Mouse (Mus musculus) midbrain, embryonic 16.5 days (tissue): Measurements from ENCODE around the gene Ptprg. TPM values are rescaled to one million over a fixed set of nuclear protein-coding genes. Genes with fewer than 3 reads are reported as not detected.
A peak's percentile ranks its signal among the peaks of the same experiment; 100 is the strongest.

Experiments
- ATAC-seq: fragments of 200-750 bp; cut with Nextera tagmentation; 2 replicates; pipeline ENCODE4 v1.8.0; 2017; ENCODE audit warnings: moderate TSS enrichment
- H3K27ac ChIP-seq: fragments of 300-500 bp; sonication (generic); 2 replicates; pipeline ENCODE4 v1.5.1; 2014; ENCODE audit warnings: mild to moderate bottlenecking, low read length, mixed read lengths
- H3K27me3 ChIP-seq: fragments of 300-500 bp; sonication (generic); 2 replicates; pipeline ENCODE4 v1.6.1; 2014; ENCODE audit warnings: low read depth, low read length, mixed read lengths; ENCODE audit not compliant: control insufficient read depth, insufficient read depth
- H3K36me3 ChIP-seq: fragments of 300-500 bp; sonication (generic); 2 replicates; pipeline ENCODE4 v1.6.1; 2014; ENCODE audit warnings: mild to moderate bottlenecking, low read length, moderate library complexity, mixed read lengths; ENCODE audit not compliant: control insufficient read depth, insufficient read depth
- H3K4me1 ChIP-seq: fragments of 300-500 bp; sonication (generic); 2 replicates; pipeline ENCODE4 v1.6.1; 2014; ENCODE audit warnings: mild to moderate bottlenecking, low read length, mixed read lengths; ENCODE audit not compliant: control insufficient read depth, insufficient read depth
- H3K4me2 ChIP-seq: fragments of 300-500 bp; sonication (generic); 2 replicates; pipeline ENCODE4 v1.6.1; 2014; ENCODE audit warnings: mild to moderate bottlenecking, low read length, mixed read lengths
- H3K4me3 ChIP-seq: fragments of 300-500 bp; sonication (generic); 2 replicates; pipeline ENCODE4 v1.5.1; 2014; ENCODE audit warnings: low read depth, mild to moderate bottlenecking, low read length, moderate library complexity, mixed read lengths
- H3K9ac ChIP-seq: fragments of 300-500 bp; sonication (generic); 2 replicates; pipeline ENCODE4 v1.6.1; 2014; ENCODE audit warnings: low read depth, low read length, mixed read lengths
- H3K9me3 ChIP-seq: fragments of 300-500 bp; sonication (generic); replicated peaks from 2 replicates; pipeline ENCODE4 v1.6.1; 2014; ENCODE audit warnings: mild to moderate bottlenecking, low read length, mixed read lengths; ENCODE audit not compliant: control insufficient read depth, poor library complexity, severe bottlenecking
- WGBS: fragments of 180-500 bp; shearing (Covaris S2); extraction: QIAGEN DNeasy Blood & Tissue Kit; methylation state at CpG from one replicate; pipeline ENCODE4 v1.1.7; 2014; 5-methylcytosine and 5-hydroxymethylcytosine counted together
- polyA plus RNA-seq: library from polyadenylated mRNA; unstranded; fragments of >200 nt; fragmentation: Nextera tagmentation; extraction: Ambion mirVana; gene quantifications from 2 replicates; pipeline ENCODE4 v1.2.1, GENCODE M21; 2015

Gene Ptprg
- polyA plus RNA-seq, 1 experiment from 2014 or later: 37.6 TPM

DNA sequence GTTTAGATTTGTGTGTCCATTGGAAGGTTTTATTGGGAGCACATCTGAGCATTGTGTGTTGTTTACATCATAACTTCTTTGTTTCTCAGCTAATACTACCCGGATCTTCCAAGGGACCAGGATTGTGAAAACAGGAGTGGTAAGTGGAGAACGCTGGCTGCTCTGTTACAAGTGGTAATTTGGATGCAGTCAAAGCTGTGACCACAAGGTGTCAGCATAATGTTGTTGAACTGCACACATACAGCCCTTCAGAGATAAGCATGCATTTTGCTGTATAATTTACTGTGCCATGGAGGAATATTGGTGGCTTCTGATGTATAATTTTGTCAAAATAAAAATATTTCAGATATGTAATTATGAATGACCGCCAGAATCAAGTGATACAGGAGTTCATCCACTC, 598.6 kb downstream of the Ptprg start:
- WGBS: 42% methylated on average over 3 of the region's 3 CpGs
- no peaks in the 10 kb centered on the region for H3K4me1 ChIP-seq
- no peak overlapping the region for H3K4me3 ChIP-seq
- H3K9me3 ChIP-seq: no peaks in the 10 kb centered on the region
- no peaks in the 10 kb centered on the region for H3K36me3 ChIP-seq
- ATAC-seq: peak; percentile 88
- H3K27me3 ChIP-seq: no peaks in the 10 kb centered on the region
- no peak overlapping the region for H3K4me2 ChIP-seq
- no peak overlapping the region for H3K27ac ChIP-seq
- no peak overlapping the region for H3K9ac ChIP-seq

DNA sequence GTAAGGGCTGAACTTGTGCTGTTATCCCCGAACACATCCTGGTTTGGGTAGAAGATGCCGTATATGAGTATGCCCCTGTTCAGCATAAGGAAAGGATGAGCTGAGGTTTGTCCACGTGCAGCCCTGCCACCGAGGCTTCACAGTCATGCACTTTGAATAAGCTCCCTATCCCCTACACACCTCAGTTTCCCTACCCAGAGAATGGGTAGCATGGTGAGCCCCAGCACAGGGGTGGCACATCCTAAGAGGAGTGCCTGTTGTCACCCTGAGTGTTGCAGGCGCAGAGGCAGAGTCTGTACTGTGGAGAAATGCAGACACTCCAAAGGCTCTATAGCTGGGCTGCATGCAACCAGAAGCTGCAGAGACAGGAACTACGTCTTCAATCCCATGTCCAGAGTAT, 599.4 kb downstream of the Ptprg start:
- H3K27me3 ChIP-seq: no peaks in the 10 kb centered on the region
- H3K4me2 ChIP-seq: no peak overlapping the region
- WGBS: 94% methylated on average over 6 of the region's 6 CpGs
- peak; percentile 38; the same call in 1 of the 2 replicates for ATAC-seq
- no peak overlapping the region for H3K4me3 ChIP-seq
- no peaks in the 10 kb centered on the region for H3K36me3 ChIP-seq
- H3K4me1 ChIP-seq: no peaks in the 10 kb centered on the region
- H3K27ac ChIP-seq: no peak overlapping the region
- no peak overlapping the region for H3K9ac ChIP-seq
- no peaks in the 10 kb centered on the region for H3K9me3 ChIP-seq

DNA sequence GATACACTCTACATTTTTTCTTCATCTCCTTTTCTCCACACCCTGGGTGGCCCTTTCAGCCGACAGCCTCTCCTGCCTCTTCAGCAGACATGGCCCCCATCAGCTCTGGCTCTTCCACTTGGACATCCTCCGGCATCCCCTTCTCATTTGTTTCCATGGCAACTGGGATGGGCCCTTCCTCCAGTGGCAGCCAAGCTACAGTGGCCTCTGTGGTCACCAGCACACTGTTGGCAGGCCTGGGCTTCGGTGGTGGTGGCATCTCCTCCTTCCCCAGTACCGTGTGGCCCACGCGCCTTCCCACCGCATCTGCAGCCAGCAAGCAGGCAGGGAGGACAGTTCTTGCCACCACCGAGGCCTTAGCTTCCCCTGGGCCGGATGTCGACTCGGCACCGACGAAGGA, 600.3 kb downstream of the Ptprg start:
- H3K9me3 ChIP-seq: no peaks in the 10 kb centered on the region
- H3K4me2 ChIP-seq: no peak overlapping the region
- WGBS: 70% methylated on average over 13 of the region's 13 CpGs
- H3K36me3 ChIP-seq: no peaks in the 10 kb centered on the region
- peak; percentile 66; the same call in 1 of the 2 replicates for ATAC-seq
- H3K4me3 ChIP-seq: no peak overlapping the region
- H3K4me1 ChIP-seq: no peaks in the 10 kb centered on the region
- no peak overlapping the region for H3K9ac ChIP-seq
- H3K27me3 ChIP-seq: no peaks in the 10 kb centered on the region
- H3K27ac ChIP-seq: no peak overlapping the region

DNA sequence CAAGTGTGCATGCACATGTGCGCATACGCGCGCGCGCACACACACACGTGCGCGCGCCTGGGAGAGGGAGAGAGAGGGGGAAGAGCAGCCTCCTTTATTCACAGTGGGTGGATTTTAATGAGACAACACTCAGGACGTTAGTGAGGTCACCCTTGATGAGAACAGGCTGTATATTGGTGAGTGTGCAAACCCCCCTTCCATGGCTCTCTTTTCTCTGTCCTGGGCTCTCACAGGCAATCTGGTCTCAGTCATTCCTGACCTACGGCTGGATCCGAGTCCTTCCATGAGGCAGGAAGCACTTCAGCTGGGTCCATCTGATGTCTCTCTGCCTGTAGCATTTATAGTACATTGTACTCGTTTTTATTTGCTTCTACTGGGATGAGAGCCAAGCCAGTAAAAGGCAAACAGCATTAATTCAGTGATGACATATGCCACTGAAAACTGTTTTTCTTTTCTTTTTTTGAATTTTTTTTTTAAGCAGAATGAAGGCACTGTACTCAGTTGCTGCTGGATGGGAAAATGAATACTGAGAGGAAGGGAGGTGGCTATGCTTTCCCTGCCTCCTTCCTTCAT, 608.5 kb downstream of the Ptprg start:
- Histone ChIP-seq H3K9me3 (no peaks in the 10 kb centered on the region), H3K4me3 (no peak overlapping the region), H3K27me3 (no peaks in the 10 kb centered on the region), H3K4me2 (no peak overlapping the region), H3K27ac (no peak overlapping the region), H3K9ac (no peak overlapping the region), H3K36me3 (no peaks in the 10 kb centered on the region; the same call in 1 of the 2 replicates), H3K4me1 (no peaks in the 10 kb centered on the region)
- ATAC-seq: peak; percentile 36; the same call in 1 of the 2 replicates
- 83% methylated on average over 14 of the region's 14 CpGs for WGBS

DNA sequence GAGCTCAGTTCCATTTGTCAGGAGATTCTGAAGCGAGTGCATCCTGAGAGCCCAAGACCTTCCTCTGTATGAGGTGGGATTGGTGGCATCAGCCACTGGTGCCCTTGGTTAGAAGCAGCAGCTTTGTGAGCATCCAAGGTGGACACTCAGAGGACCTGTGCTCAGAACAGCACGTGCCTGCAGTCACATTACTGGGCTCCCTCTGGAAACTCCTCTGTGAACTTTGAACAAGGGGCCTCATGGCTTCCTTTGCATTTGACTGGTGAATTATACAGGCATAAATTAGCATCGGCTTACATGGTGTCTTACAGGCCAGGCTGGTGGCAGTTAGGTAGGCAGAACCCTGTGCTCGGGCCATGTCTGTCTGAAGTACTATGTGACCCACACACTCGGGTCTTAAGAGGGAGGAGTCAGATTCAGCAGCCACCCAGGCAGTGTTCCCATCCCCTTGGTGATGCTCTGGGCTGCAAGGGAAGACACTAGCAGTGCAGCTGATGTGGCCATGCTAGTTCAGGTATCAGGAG, 609.1 kb downstream of the Ptprg start:
- ATAC-seq: no peak
- no peak overlapping the region for H3K27ac ChIP-seq

DNA sequence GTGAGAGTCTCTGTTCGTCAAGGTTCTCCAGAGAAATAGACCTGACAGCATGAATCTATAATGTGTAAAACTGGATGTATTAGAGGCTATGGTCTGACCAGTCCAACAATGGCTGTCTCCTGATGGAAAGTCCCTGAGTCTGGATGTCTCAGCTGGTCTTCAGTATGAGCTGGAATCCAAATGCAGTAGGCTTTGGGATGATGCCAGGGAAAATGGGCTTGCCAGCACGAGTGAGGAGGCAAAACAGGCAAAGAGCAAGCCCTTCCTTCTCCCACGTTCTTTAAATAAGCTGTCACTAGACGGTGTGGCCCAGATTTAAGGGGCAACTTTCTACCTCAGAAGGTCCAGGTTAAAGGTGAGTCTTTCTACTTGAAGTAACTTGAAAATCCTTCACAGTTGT, 609.9 kb downstream of the Ptprg start:
- ATAC-seq: no peak
- Histone ChIP-seq H3K9ac (no peak overlapping the region), H3K4me2 (no peak overlapping the region), H3K4me1 (no peaks in the 10 kb centered on the region), H3K27ac (no peak overlapping the region), H3K36me3 (no peaks in the 10 kb centered on the region; the same call in 1 of the 2 replicates), H3K4me3 (no peak overlapping the region), H3K9me3 (no peaks in the 10 kb centered on the region), H3K27me3 (no peaks in the 10 kb centered on the region)
- WGBS: 72% methylated on average over 4 of the region's 4 CpGs

More for the DNA sequence above, 609.1 kb downstream of the Ptprg start:
- H3K4me2 ChIP-seq: no peak overlapping the region
- no peak overlapping the region for H3K4me3 ChIP-seq
- 62% methylated on average over 5 of the region's 5 CpGs for WGBS
- H3K4me1 ChIP-seq: no peaks in the 10 kb centered on the region
- H3K27me3 ChIP-seq: no peaks in the 10 kb centered on the region
- H3K9ac ChIP-seq: no peak overlapping the region
- H3K9me3 ChIP-seq: no peaks in the 10 kb centered on the region
- H3K36me3 ChIP-seq: no peaks in the 10 kb centered on the region; the same call in 1 of the 2 replicates

DNA sequence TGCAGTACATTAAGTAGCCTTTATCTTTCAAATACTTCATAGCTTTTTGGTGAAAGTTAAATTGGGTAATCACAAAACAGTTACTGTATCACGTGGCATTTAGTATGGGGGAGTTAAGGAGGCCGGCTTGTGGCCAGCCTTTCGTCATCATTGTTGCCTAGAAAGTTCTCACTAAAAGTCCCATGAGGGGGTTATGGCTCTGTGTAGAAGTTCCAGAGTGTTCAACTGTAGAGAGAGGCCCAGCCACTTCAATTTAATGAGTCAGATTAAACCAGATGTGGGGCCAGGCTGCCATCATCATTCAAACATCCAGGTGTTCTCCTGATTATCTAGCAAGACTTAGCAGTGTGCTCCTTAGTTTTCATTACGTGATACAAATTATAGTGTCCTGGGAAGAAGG, 613.9 kb downstream of the Ptprg start:
- H3K27me3 ChIP-seq: no peaks in the 10 kb centered on the region
- no peaks in the 10 kb centered on the region for H3K9me3 ChIP-seq
- no peak overlapping the region for H3K4me2 ChIP-seq
- H3K27ac ChIP-seq: no peak overlapping the region
- H3K9ac ChIP-seq: no peak overlapping the region
- H3K4me3 ChIP-seq: no peak overlapping the region
- 83% methylated on average over 4 of the region's 4 CpGs for WGBS
- no peaks in the 10 kb centered on the region; the same call in 1 of the 2 replicates for H3K36me3 ChIP-seq
- no peak for ATAC-seq
- no peaks in the 10 kb centered on the region for H3K4me1 ChIP-seq

DNA sequence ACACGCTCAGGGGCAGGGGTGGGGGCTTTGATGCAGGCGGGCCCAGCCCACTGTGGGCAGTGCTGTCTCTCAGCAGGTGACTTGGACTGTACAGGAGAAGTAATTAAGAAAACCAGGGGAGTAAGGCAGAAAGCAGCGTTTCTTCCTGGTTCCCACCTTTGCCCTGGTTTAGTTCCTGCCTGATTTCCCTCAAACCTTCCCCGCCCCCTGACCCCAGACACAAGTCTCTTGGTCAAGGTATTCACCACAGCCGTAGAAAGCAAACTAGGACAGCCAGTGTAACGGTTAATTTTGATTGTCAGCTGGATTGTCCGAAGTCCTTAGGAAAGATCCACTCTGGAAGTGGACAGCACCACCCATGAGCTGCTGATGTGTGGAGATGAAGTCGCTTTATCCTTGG, 614.3 kb downstream of the Ptprg start:
- WGBS: 69% methylated on average over 8 of the region's 8 CpGs
- Histone ChIP-seq H3K27me3 (no peaks in the 10 kb centered on the region), H3K4me3 (no peak overlapping the region), H3K4me2 (no peak overlapping the region), H3K9ac (no peak overlapping the region), H3K27ac (no peak overlapping the region), H3K9me3 (no peaks in the 10 kb centered on the region), H3K4me1 (no peaks in the 10 kb centered on the region), H3K36me3 (no peaks in the 10 kb centered on the region; the same call in 1 of the 2 replicates)
- ATAC-seq: no peak

DNA sequence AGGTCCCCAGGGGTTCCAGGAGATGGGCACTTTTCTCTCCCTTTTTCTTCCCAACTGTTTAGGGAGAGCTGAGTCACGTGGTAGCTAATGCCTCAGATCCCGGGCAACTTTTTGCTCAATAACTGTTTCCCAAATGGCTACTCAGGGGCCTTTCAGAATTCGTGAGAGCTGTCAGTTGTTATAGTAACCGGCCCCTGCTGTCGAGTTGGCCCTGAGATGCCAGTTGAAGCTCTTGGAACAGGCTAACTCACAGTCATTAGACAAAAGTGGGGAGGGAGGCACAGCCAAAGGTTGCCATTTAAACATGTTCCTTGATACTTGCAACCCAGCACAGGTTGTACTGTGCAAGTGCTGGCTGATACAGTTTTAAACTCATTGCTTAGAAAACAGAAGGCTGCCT, 624.1 kb downstream of the Ptprg start:
- ATAC-seq: peak; percentile 73
- Histone ChIP-seq H3K9me3 (no peaks in the 10 kb centered on the region), H3K4me1 (peaks cover 8% of the 10 kb centered on the region), H3K4me3 (no peak overlapping the region), H3K36me3 (no peaks in the 10 kb centered on the region), H3K27ac (0 out of 2 replicates have a peak overlapping the region, but pooled peaks have one; percentile 5), H3K4me2 (no peak overlapping the region), H3K27me3 (no peaks in the 10 kb centered on the region), H3K9ac (no peak overlapping the region)
- WGBS: 7% methylated on average over 5 of the region's 5 CpGs
